Mouse (Mus musculus) MN1 (cell line): ENCODE results near the gene Gpm6b.
A peak's percentile ranks its signal among the peaks of the same experiment; 100 is the strongest.

ENCODE experiments used
- DNase-seq: peaks from one replicate; pipeline ENCODE4 v3.0.0-alpha.2; 2016; ENCODE audit warnings: low spot score

Gene Gpm6b

GRCm38 (mm10) chrX:166238831-166239460, at the start of gene Gpm6b:
TSS of gene Gpm6b (plus strand) at chrX:166238911.
- DNase-seq, result peak; percentile 29

DNA sequence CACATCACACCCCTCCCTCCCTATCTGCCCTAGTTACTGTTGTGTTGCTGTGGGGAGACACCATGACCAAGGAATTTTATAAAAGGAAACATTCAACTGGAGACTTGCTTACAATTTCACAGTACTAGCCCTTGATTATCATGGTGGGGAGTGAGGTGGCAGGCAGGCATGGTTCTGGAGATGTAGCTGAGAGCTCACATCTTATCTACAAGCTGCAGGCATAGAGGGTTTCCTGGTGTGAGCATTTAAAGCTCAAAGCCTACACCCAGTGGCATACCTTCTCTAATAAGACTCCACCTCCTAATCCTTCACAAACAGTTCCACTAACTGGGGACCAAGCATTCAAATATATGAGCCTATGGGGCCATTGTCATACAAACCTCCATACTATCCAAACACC, 42.4 kb upstream of the Gpm6b start:
- no peak for DNase-seq

- DNase-seq, result no peak
Observed at GRCm38 (mm10) chrX:166198266-166198665, 40.4 kb upstream of the Gpm6b start.

DNA sequence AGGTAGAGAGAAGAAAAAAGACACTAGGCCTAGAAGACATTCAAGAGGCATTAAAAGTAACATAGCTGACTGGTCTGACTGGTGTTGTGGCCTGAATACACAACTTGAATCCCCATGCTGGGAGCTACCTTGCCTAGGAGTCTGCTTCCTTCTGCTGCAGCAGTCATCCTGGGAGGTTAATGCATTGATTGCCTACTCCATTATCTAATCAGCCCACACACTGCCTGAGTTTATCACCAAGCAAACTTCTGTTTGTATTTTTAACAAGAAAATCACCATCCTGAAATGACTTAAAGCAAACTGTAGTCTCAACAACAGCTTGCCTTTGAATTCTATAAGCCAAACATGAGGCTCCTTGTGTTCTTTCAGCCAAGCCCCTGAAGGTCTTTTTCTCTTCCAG, 38.9 kb upstream of the Gpm6b start:
- DNase-seq, result no peak

- DNase-seq, result no peak
Observed at GRCm38 (mm10) chrX:166214576-166214975, 24.1 kb upstream of the Gpm6b start.

DNA sequence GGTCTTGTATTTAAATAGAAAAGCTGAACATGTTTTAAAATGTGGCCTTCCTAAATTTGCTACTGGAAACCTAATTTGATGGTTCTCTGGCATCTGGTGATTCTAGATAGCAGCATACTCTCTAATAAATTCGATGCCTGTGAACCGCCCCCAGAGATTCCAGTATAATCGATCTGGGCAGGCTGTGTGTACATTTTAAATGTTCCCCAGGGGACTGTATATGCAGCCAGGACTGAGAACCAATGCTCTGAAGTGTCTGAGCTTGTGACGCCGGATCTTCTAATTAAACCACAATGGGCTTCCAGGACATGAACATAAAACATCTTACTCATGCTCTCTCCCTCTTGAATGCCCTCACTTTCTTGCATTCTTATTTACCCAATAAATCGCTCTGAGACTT, 22.5 kb upstream of the Gpm6b start:
- peak; percentile 58 for DNase-seq

GRCm38 (mm10) chrX:166216720-166217119, 22.0 kb upstream of the Gpm6b start:
- no peak for DNase-seq

GRCm38 (mm10) chrX:166219331-166219730, 19.4 kb upstream of the Gpm6b start:
- DNase-seq, result no peak

DNA sequence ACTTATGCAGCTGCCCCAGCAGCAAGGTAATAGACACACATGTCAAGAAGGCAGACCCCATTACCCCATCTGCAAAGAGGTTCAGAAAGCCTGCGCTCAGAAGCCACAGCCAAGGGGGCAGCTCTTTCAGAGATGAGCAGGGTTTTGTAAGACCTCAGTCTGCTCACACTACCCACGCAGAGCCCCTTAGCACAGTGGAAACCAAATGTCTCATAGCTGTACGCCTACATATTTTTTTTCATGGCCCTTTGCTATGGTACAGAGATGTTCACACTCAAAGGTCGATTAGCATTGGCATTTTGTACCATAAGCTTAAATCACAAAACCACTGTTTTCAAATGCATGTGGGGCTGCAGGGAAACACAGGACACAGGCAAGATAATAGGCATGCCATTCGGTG, 11.9 kb upstream of the Gpm6b start:
- no peak for DNase-seq

DNA sequence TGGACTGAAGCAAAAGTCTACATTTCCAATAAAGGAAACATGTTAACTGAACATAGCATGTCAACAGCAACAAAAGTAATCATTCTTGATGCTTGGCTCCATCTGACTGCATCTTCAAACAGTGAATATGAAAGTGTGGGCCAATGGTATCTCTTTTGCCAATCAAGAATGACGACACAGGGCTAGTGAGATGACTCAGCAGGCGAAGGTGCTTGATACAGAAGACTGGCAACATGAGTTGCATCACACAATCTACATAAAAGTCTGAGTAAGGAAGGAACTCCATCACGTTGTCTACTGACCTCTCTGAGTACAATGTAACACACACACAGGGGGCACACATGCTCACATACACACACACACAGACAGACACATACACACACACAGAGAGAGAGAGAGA, 9.0 kb upstream of the Gpm6b start:
- DNase-seq, result no peak

DNA sequence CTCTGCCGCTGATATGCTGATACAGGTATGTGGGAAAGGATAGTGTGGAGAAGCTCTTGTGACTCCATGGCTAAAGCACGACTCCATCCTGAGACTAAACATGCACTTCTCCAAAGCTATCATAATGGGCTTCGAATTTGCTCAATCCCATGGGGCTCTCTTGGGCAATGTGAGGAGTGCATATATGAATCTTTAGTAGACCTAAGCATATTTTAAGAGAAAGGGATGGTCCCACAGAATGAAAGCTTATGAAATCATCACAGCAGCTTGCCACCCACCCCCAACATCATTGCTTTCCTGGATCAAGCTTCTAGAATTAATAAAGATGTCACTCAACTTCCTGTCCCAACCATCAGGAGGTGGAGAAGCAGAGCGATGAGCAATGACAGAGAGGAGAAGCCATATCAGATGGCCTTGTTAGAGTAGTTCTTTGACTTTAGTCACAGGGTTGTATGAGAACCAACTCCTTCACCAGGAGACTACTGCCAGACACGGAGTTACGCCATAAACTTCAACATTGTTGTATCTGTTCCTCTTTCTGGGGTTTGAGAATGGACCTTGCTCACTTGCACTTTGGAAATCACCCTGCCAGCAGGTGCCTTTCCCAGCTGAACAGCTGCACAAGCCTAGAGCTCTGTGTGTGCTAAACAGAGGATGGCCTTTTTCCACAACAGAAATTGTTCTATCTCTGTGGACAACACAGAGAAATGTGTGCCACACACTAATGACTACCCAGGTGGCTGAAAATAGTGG, 8.0 kb upstream of the Gpm6b start:
- DNase-seq, result no peak

DNA sequence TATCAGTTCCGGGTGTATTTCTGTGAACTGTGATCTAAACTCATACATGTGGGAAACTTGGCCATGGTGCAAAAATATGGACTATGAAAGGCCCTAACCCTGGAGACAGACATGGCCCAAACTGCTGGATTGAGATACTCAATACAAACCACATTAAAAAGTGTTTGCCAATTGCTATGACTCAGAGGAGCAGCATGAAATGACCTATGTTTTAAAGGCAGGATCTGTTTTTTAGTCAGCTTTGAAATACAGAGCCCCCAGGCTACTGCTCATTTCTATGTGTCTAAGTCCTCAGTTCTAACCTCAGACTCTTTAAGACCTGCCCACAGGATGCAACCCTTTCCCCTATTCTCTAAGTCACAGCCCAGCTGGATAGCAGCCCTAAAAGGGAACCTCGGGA, 2.6 kb upstream of the Gpm6b start:
- DNase-seq, result no peak

DNA sequence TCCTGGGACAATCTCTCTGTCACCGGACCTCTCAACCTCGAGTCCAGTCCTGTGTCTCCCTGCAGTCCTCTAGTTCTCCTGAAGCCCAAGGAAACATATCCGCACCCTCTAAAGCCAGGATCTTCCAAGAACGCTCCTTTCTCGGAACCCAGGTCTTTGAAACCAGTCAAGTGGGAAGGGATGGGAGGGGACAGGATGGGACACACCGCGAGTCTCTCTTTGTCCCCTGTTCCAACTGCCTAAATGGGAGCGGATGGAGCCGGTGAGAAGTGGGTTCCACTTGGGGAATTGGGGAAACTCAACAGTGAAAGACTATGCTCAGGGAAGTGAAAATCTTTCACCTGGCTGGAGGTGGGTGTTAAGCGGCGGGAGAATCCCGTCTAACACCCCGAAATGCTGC, 809 bp downstream of the Gpm6b start:
- no peak for DNase-seq

GRCm38 (mm10) chrX:166240751-166241150, 2.0 kb downstream of the Gpm6b start:
- no peak for DNase-seq

GRCm38 (mm10) chrX:166243261-166243885, 4.7 kb downstream of the Gpm6b start:
- DNase-seq, result no peak

- DNase-seq, result peak; percentile 8
Observed at GRCm38 (mm10) chrX:166271489-166271888, 32.8 kb downstream of the Gpm6b start.

- no peak for DNase-seq
Observed at GRCm38 (mm10) chrX:166272646-166273045, 33.9 kb downstream of the Gpm6b start.

DNA sequence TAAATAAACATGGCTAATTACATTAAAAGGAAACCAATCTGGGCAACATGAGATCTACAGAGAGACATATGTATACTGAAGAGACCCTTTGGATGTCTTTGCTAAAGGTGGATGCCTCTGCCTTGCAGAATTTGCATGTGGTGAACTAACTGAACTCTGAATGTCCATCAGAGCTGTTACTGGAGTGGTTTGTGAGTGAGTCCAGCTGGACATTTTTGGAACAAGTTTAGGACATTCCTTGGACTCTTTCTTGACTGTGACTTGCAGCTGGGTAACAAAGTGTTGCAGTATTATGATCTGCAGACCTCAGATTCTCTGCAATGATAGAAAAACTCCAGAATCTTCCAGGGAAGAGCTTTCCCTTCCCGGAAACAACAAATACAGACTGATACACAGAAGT, 41.1 kb downstream of the Gpm6b start:
- DNase-seq, result no peak

DNA sequence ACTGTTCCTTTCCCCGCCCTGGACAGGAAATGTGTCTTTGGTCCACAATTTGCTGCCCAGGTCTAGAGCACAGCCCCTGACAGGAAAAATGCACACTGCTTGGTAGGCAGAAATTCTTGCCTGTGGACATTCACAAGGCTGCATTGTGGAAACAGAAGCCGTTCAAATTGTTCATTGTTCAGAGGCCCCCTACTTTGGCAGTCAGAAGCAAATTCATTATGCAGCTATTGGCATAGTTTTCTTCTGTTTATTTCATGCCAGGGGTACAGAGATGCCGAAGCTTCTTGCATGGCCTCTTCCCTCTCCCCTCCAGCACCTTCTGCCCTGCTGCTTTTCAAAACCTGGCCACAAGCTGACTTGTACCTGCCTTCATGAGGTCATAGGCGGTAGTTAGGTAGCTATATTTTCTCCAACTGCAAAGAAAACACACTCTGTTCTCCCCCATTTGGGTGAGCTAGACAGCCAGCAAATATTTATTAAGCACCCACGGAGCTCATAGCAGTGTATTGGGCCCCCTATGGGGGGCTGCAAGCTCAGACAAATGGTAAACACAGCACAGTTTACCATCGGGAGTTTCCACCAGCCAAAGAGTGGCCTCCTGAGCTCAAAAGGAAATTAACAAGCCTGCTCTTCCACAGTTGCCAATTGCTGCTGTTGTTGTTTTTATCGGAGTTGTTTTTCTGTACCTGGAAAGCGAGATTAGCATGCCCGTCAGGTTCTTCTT, 48.2 kb downstream of the Gpm6b start:
- DNase-seq, result no peak

- DNase-seq, result no peak
Observed at GRCm38 (mm10) chrX:166291266-166291665, 52.6 kb downstream of the Gpm6b start.

DNA sequence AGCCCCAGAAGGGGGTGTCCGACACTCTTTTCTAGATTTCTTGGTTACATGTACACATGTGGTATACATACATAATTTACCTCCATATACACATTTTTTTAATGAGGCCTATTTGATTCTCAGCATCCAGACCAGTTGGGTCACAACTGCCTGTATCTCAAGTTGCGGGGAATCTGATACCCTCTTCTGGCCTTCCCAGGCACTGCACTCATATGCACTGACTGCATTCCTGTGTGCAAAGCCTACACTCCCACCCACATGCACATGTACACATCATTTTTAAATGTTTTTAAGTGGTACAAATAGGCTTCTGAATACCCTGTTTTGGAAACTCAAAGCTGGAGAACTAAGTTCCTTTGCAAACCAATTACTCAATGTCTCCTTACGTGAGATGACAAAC, 54.8 kb downstream of the Gpm6b start:
- DNase-seq, result no peak

DNA sequence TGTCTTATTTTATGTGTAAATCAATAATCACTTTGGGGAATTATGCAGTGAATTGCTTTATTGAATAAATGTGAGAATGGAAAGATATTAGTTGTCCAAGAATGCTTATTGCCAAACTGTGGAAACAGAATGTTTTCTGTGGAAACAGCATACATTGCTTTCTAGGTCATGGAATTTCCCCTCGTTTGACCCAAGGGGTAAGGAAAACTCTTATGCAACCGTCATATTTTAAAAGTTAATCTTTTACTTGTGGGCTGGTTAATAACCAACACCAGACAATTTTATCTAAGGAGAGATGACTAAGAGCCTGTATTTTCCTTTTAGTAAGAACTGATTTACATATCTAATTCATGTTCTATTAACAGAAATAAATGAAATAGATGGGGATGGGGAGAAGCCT, 64.1 kb downstream of the Gpm6b start:
- no peak for DNase-seq

DNA sequence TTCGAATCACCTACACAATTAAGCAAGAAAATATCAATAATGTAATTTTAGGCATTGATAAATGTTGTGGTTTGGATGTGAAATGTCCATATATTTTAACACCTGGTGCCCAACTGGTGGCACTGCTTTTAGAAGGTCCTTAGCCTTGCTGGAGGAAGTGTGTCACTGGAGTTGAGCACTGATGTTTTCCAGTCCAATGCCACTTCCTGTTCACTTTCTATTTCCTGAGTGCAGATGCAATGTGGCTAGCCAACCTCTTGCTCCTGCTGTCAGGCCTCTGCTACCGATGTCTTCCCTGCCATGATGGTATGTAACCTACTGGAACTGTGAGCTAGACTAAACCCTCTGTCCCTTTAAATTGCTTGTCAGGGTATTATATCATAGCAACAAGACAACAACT, 65.6 kb downstream of the Gpm6b start:
- DNase-seq, result no peak
